Mouse (Mus musculus) ES-E14 (cell line): ENCODE results near the gene Tcte2. TPM values are rescaled to one million over a fixed set of nuclear protein-coding genes. Genes with fewer than 3 reads are reported as not detected.

ENCODE experiments used
- DNase-seq: peaks from one replicate; pipeline ENCODE4 v3.0.0-alpha.2; 2013; ENCODE audit warnings: low read depth, low spot score
- H3K27ac ChIP-seq: 2 replicates; pipeline ENCODE4 v1.5.1; 2012; ENCODE audit warnings: low read depth, mild to moderate bottlenecking, low read length, moderate library complexity, mixed read lengths; ENCODE audit not compliant: poor library complexity, insufficient read depth, severe bottlenecking
- H3K36me3 ChIP-seq: 2 replicates; pipeline ENCODE4 v1.6.1; 2012; ENCODE audit warnings: mild to moderate bottlenecking, low read length, moderate library complexity, mixed read lengths; ENCODE audit not compliant: control insufficient read depth, poor library complexity, insufficient read depth, severe bottlenecking
- H3K4me1 ChIP-seq, 2 experiments: fragments of 150-350 bp in 1 of 2; sonication (generic) in 1 of 2; 2 replicates each; pipeline ENCODE4 v1.6.1; 2012; ENCODE audit warnings: low read length in 2 of 2, mild to moderate bottlenecking in 1 of 2, mixed read lengths in 1 of 2; ENCODE audit not compliant: control insufficient read depth in 2 of 2, insufficient read depth in 2 of 2, poor library complexity in 1 of 2
- H3K4me3 ChIP-seq, 2 experiments: fragments of 150-350 bp in 1 of 2; sonication (generic) in 1 of 2; 2 replicates each; pipeline ENCODE4 v1.5.1; 2012; ENCODE audit warnings: low read length in 2 of 2, low read depth in 1 of 2, mild to moderate bottlenecking in 1 of 2, mixed read lengths in 1 of 2; ENCODE audit not compliant: insufficient read depth in 1 of 2, poor library complexity in 1 of 2, severe bottlenecking in 1 of 2
- H3K9ac ChIP-seq: 2 replicates; pipeline ENCODE4 v1.6.1; 2012; ENCODE audit warnings: low read depth, mild to moderate bottlenecking, low read length, mixed read lengths; ENCODE audit not compliant: poor library complexity, insufficient read depth, severe bottlenecking
- H3K9me3 ChIP-seq: fragments of 150-350 bp; sonication (generic); 2 replicates; pipeline ENCODE4 v1.6.1; 2012; ENCODE audit warnings: low read depth, mild to moderate bottlenecking, low read length; ENCODE audit not compliant: control insufficient read depth, insufficient read depth
- CHD2 ChIP-seq: IDR thresholded peaks from 2 replicates; pipeline ENCODE4 v1.6.1; 2014; ENCODE audit warnings: mild to moderate bottlenecking, low read depth, low read length, inconsistent platforms
- HCFC1 ChIP-seq: IDR thresholded peaks from 2 replicates; pipeline ENCODE4 v1.6.1; 2012; ENCODE audit warnings: low read length, inconsistent platforms, borderline replicate concordance; ENCODE audit not compliant: insufficient read depth
- MAFK ChIP-seq: IDR thresholded peaks from 2 replicates; pipeline ENCODE4 v1.6.1; 2014; ENCODE audit warnings: mild to moderate bottlenecking, low read depth, low read length, inconsistent platforms; ENCODE audit not compliant: insufficient read depth
- ZC3H11A ChIP-seq: IDR thresholded peaks from 2 replicates; pipeline ENCODE4 v1.6.1; 2012; ENCODE audit warnings: low read depth, mild to moderate bottlenecking, inconsistent platforms, low read length, borderline replicate concordance
- ZNF384 ChIP-seq: IDR thresholded peaks from 2 replicates; pipeline ENCODE4 v1.6.1; 2012; ENCODE audit warnings: low read depth, low read length, inconsistent platforms
- in situ Hi-C, 2 experiments: fragments of 600-800 bp; cut with MboI; formaldehyde crosslinking; loops; one replicate each; pipeline ENCODE4 v1.15.1; 2025; ENCODE audit warnings: low sequenced_read_pairs in 2 of 2, inconsistent platforms in 1 of 2; ENCODE audit not compliant: unreplicated experiment in 2 of 2
- total RNA-seq: library from RNA; depleted of rRNA; stranded (reverse); fragments of 300-350 nt; gene quantifications from 2 replicates; pipeline ENCODE4 v1.2.3, GENCODE M21; 2012

Gene Tcte2
- total RNA-seq, 1 experiment, result 3.3 TPM

- Histone ChIP-seq H3K4me1 (peaks cover 0 to 4% of the 10 kb centered on the region in 2 experiments; a peak in 1 of 4 replicates), H3K4me3 (no peak overlapping the region), H3K9ac (no peak overlapping the region), H3K9me3 (no peaks in the 10 kb centered on the region), H3K27ac (no peak overlapping the region), H3K36me3 (no peaks in the 10 kb centered on the region)
- no peak for DNase-seq
- no peak for TF ChIP-seq CHD2
- TF ChIP-seq ZNF384, result peak; percentile 85
- TF ChIP-seq ZC3H11A, result no peak
- TF ChIP-seq HCFC1, result no peak
- TF ChIP-seq MAFK, result no peak
- in situ Hi-C loops, result no loop called here
These were observed 50.5 kb downstream of the Tcte2 start for GRCm38 (mm10) chr17:13711173-13711572.

GRCm38 (mm10) chr17:13705481-13705921 lies 56.1 kb downstream of the Tcte2 start:
- TF ChIP-seq CHD2, result no peak
- no peak for TF ChIP-seq ZC3H11A
- no peak for TF ChIP-seq ZNF384
- TF ChIP-seq HCFC1, result no peak
- TF ChIP-seq MAFK, result no peak
- Histone ChIP-seq H3K9ac (no peak overlapping the region), H3K36me3 (no peaks in the 10 kb centered on the region), H3K9me3 (no peaks in the 10 kb centered on the region), H3K4me3 (no peak overlapping the region), H3K4me1 (peaks cover 4 to 9% of the 10 kb centered on the region in 2 experiments; a peak in 3 of 4 replicates), H3K27ac (no peak overlapping the region)
- DNase-seq, result no peak
- in situ Hi-C loops, result no loop called here

- Histone ChIP-seq H3K36me3 (no peaks in the 10 kb centered on the region), H3K9ac (no peak overlapping the region), H3K4me3 (no peak overlapping the region), H3K4me1 (peaks cover 9 to 19% of the 10 kb centered on the region in 2 experiments), H3K9me3 (no peaks in the 10 kb centered on the region), H3K27ac (no peak overlapping the region)
- in situ Hi-C loops, result no loop called here
- DNase-seq, result no peak
- no peak for TF ChIP-seq CHD2
- TF ChIP-seq HCFC1, result no peak
- no peak for TF ChIP-seq MAFK
- TF ChIP-seq ZC3H11A, result no peak
- TF ChIP-seq ZNF384, result no peak
These were observed 57.9 kb downstream of the Tcte2 start for GRCm38 (mm10) chr17:13703611-13704320.

GRCm38 (mm10) chr17:13700131-13701016 lies 61.3 kb downstream of the Tcte2 start:
- Histone ChIP-seq H3K36me3 (no peaks in the 10 kb centered on the region), H3K27ac (peak overlapping the region; percentile 26; the same call in 1 of the 2 replicates), H3K9ac (no peak overlapping the region), H3K9me3 (no peaks in the 10 kb centered on the region), H3K4me3 (no peak overlapping the region), H3K4me1 (peaks cover 9 to 16% of the 10 kb centered on the region in 2 experiments)
- no peak for TF ChIP-seq ZC3H11A
- TF ChIP-seq CHD2, result no peak
- TF ChIP-seq HCFC1, result no peak
- TF ChIP-seq ZNF384, result no peak
- peak; percentile 75 for DNase-seq
- in situ Hi-C loops, result no loop called here
